Mouse (Mus musculus) hindbrain, embryonic 16.5 days (tissue): ENCODE data around the gene Pyy. TPM values are rescaled to one million over a fixed set of nuclear protein-coding genes. Genes with fewer than 3 reads are reported as not detected.

ENCODE experiments used
- ATAC-seq: fragments of 200-750 bp; cut with Nextera tagmentation; 2 replicates; pipeline ENCODE4 v1.8.0; 2017; ENCODE audit warnings: moderate TSS enrichment, moderate library complexity
- H3K27ac ChIP-seq: fragments of 300-500 bp; sonication (generic); 2 replicates; pipeline ENCODE4 v1.5.1; 2014; ENCODE audit warnings: low read depth, mild to moderate bottlenecking, control low read depth, low read length, moderate library complexity
- H3K27me3 ChIP-seq: fragments of 300-500 bp; sonication (generic); replicated peaks from 2 replicates; pipeline ENCODE4 v1.6.1; 2014; ENCODE audit warnings: low read length; ENCODE audit not compliant: control insufficient read depth, insufficient read depth
- H3K36me3 ChIP-seq: fragments of 300-500 bp; sonication (generic); 2 replicates; pipeline ENCODE4 v1.6.1; 2014; ENCODE audit warnings: mild to moderate bottlenecking, low read length, moderate library complexity, mixed read lengths; ENCODE audit not compliant: control insufficient read depth, insufficient read depth
- H3K4me1 ChIP-seq: fragments of 300-500 bp; sonication (generic); 2 replicates; pipeline ENCODE4 v1.6.1; 2014; ENCODE audit warnings: low read depth, low read length; ENCODE audit not compliant: control insufficient read depth, insufficient read depth
- H3K4me2 ChIP-seq: fragments of 300-500 bp; sonication (generic); 2 replicates; pipeline ENCODE4 v1.6.1; 2014; ENCODE audit warnings: mild to moderate bottlenecking, low read length, control low read depth, moderate library complexity
- H3K4me3 ChIP-seq: fragments of 300-500 bp; sonication (generic); 2 replicates; pipeline ENCODE4 v1.5.1; 2014; ENCODE audit warnings: mild to moderate bottlenecking, low read length, control low read depth, moderate library complexity
- H3K9ac ChIP-seq: fragments of 300-500 bp; sonication (generic); 2 replicates; pipeline ENCODE4 v1.6.1; 2014; ENCODE audit warnings: low read depth, mild to moderate bottlenecking, control low read depth, low read length, moderate library complexity
- H3K9me3 ChIP-seq: fragments of 300-500 bp; sonication (generic); 2 replicates; pipeline ENCODE4 v1.6.1; 2014; ENCODE audit warnings: mild to moderate bottlenecking, low read length, moderate library complexity; ENCODE audit not compliant: control insufficient read depth
- WGBS: fragments of 180-500 bp; shearing (Covaris S2); extraction: QIAGEN DNeasy Blood & Tissue Kit; methylation state at CpG from one replicate; pipeline ENCODE4 v1.1.7; 2014; 5-methylcytosine and 5-hydroxymethylcytosine counted together
- polyA plus RNA-seq: library from polyadenylated mRNA; unstranded; fragments of >200 nt; fragmentation: Nextera tagmentation; extraction: Ambion mirVana; gene quantifications from 2 replicates; pipeline ENCODE4 v1.2.1, GENCODE M21; 2015

Gene Pyy
- polyA plus RNA-seq, 1 experiment from 2014 or later = 3.4 TPM

DNA sequence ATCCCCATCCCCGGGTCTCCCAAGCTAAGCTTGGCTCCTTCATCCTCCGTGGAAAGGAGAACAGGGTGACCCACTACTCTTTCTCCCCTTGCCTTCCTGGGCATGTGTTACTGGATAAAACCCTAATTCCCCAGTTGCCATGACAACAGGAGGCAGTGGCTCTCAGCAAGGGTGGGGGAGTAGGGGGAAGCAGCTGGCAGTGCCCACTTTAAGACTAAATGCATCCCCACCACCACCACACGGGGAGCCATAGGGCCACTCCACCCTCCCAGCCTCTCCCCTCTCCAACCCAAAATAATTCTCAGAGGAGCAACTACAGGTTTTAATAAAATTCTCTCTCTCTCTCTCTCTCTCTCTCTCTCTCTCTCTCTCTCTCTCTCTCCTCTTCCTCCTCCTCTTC, 21.3 kb downstream of the Pyy start:
- Histone ChIP-seq H3K4me3 (peak overlapping the region; percentile 80), H3K27ac (peak overlapping the region; percentile 97), H3K36me3 (peaks cover 4% of the 10 kb centered on the region; the same call in 1 of the 2 replicates), H3K9me3 (no peaks in the 10 kb centered on the region), H3K4me1 (peaks cover 33% of the 10 kb centered on the region), H3K9ac (peak overlapping the region; percentile 87), H3K27me3 (no peaks in the 10 kb centered on the region), H3K4me2 (peak overlapping the region; percentile 72)
- 9% methylated on average over 3 of the region's 3 CpGs for WGBS
- no peak for ATAC-seq

GRCm38 (mm10) chr11:102084159-102084558, 23.5 kb downstream of the Pyy start:
- no peak for ATAC-seq
- H3K9me3 ChIP-seq = no peaks in the 10 kb centered on the region
- no peaks in the 10 kb centered on the region for H3K27me3 ChIP-seq
- peaks cover 29% of the 10 kb centered on the region for H3K4me1 ChIP-seq
- H3K9ac ChIP-seq = no peak overlapping the region
- peaks cover 4% of the 10 kb centered on the region; the same call in 1 of the 2 replicates for H3K36me3 ChIP-seq
- H3K4me2 ChIP-seq = no peak overlapping the region
- no peak overlapping the region for H3K27ac ChIP-seq
- H3K4me3 ChIP-seq = no peak overlapping the region
- 33% methylated on average over 6 of the region's 7 CpGs for WGBS

DNA sequence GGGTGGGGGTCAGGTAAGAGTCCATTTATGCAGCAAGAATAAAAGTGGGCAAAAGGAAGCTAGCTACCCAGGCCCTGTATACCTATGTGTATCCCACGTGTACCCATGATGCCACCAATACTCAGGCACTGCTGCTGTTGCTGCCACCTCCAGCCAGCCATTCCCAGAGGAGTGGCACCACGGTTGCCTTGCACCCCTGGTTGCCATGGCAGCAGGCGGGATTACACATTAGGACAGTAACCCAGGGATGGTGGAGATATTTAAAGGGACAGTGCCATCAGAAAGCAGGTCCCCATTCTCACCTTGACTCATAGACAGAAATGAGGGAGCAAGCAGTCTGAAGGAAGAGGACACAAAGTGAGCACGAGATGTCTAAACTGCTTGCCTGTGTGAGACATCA, 24.4 kb downstream of the Pyy start:
- Histone ChIP-seq H3K9ac (no peak overlapping the region), H3K4me1 (peaks cover 29% of the 10 kb centered on the region), H3K36me3 (peaks cover 9% of the 10 kb centered on the region), H3K27me3 (no peaks in the 10 kb centered on the region), H3K9me3 (no peaks in the 10 kb centered on the region), H3K4me2 (peak overlapping the region; percentile 93), H3K4me3 (no peak overlapping the region), H3K27ac (no peak overlapping the region)
- 42% methylated on average over 4 of the region's 4 CpGs for whole genome bisulfite sequencing
- no peak for ATAC-seq

DNA sequence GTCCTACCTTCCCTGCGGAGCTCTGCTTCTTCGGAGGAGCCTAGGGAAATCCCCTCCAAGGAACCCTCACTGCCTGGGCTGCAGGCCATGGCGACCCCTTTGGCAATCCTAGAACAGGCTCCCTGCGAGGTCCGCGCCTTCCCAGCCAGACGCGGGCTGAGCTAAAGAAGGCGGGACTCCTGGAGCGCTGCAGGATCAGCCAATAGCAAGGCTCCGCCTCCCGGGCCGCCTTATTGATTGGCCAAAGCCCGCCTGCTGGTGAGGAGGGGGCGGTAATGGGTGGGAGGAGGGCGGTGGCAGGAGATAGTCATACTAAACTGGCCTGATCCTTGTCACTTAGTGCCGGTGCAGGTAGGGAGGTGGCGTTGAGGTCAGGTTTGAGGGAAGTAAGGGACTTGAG, 25.3 kb downstream of the Pyy start:
- Histone ChIP-seq H3K4me1 (peaks cover 29% of the 10 kb centered on the region), H3K27me3 (no peaks in the 10 kb centered on the region), H3K9me3 (no peaks in the 10 kb centered on the region), H3K36me3 (peaks cover 13% of the 10 kb centered on the region), H3K4me2 (peak overlapping the region; percentile 93), H3K4me3 (peak overlapping the region; percentile 50), H3K27ac (peak overlapping the region; percentile 23; the same call in 1 of the 2 replicates), H3K9ac (peak overlapping the region; percentile 73)
- 0% methylated on average over 18 of the region's 18 CpGs for WGBS
- ATAC-seq = peak; percentile 86

GRCm38 (mm10) chr11:102073722-102074121, 33.9 kb downstream of the Pyy start:
- Histone ChIP-seq H3K9me3 (no peaks in the 10 kb centered on the region), H3K9ac (no peak overlapping the region), H3K36me3 (peaks cover 12% of the 10 kb centered on the region), H3K4me2 (no peak overlapping the region), H3K4me3 (no peak overlapping the region), H3K4me1 (peaks cover 9% of the 10 kb centered on the region), H3K27ac (no peak overlapping the region), H3K27me3 (no peaks in the 10 kb centered on the region)
- 63% methylated on average over 14 of the region's 14 CpGs for WGBS
- ATAC-seq = no peak

DNA sequence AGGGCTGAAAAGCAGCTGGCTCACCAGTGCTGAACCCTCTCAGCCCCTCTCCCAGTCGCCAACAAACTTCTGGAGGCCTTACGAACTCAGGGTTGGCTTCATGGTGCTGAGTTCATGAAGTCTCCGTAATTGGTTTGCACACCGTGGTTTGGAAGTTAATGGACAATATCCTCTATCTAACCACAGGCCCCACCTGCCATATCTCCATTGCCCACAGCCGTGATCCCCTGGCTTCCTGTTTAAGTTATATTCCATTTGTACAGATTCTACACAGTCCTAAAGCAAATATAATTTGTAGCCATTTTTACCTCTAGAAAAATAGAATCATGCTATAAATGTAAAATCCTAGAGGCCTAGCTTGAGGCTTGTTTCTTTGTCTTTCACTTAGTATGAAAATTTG, 34.9 kb downstream of the Pyy start:
- no peak overlapping the region for H3K4me3 ChIP-seq
- H3K4me1 ChIP-seq = peaks cover 9% of the 10 kb centered on the region
- H3K9ac ChIP-seq = no peak overlapping the region
- H3K27me3 ChIP-seq = no peaks in the 10 kb centered on the region
- H3K36me3 ChIP-seq = peaks cover 3% of the 10 kb centered on the region
- H3K4me2 ChIP-seq = no peak overlapping the region
- WGBS = 80% methylated on average over 5 of the region's 5 CpGs
- H3K27ac ChIP-seq = no peak overlapping the region
- no peaks in the 10 kb centered on the region for H3K9me3 ChIP-seq
- no peak for ATAC-seq

GRCm38 (mm10) chr11:102070426-102070825, 37.2 kb downstream of the Pyy start:
- H3K4me2 ChIP-seq = peak overlapping the region; percentile 22; the same call in 1 of the 2 replicates
- H3K27ac ChIP-seq = no peak overlapping the region
- H3K9ac ChIP-seq = no peak overlapping the region
- H3K9me3 ChIP-seq = no peaks in the 10 kb centered on the region
- peaks cover 2% of the 10 kb centered on the region; the same call in 1 of the 2 replicates for H3K36me3 ChIP-seq
- 3% methylated on average over 13 of the region's 13 CpGs for WGBS
- H3K4me1 ChIP-seq = peaks cover 9% of the 10 kb centered on the region
- ATAC-seq = peak; percentile 34; the same call in 1 of the 2 replicates
- no peaks in the 10 kb centered on the region for H3K27me3 ChIP-seq
- H3K4me3 ChIP-seq = no peak overlapping the region

GRCm38 (mm10) chr11:102069633-102070032, 38.0 kb downstream of the Pyy start:
- H3K27me3 ChIP-seq = no peaks in the 10 kb centered on the region
- no peak overlapping the region for H3K27ac ChIP-seq
- no peak overlapping the region for H3K9ac ChIP-seq
- H3K9me3 ChIP-seq = no peaks in the 10 kb centered on the region
- H3K4me1 ChIP-seq = peaks cover 9% of the 10 kb centered on the region
- no peak; the same call in 1 of the 2 replicates for ATAC-seq
- no peak overlapping the region for H3K4me2 ChIP-seq
- WGBS = 43% methylated on average over 11 of the region's 11 CpGs
- H3K36me3 ChIP-seq = no peaks in the 10 kb centered on the region
- H3K4me3 ChIP-seq = no peak overlapping the region

DNA sequence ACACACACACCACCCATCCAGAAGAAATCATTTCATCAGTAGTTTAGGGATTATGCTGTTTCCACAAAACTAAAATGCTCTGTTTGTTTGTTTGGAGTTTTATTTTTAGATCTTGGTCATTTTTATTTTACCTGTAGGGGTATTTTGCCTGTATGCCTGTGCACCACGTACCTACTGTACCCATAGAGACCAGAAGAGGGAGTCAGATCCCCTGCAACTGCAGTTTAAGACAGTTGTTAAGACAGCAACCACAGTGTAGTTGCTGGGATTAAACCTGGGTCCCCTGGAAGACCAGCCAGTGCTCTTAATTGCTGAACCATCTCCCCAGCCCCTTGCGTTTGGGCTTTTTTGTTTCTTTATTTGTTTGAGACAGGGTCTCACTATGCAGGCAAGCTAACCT, 38.7 kb downstream of the Pyy start:
- no peak overlapping the region for H3K9ac ChIP-seq
- H3K36me3 ChIP-seq = no peaks in the 10 kb centered on the region
- no peaks in the 10 kb centered on the region for H3K9me3 ChIP-seq
- 40% methylated on average over 2 of the region's 2 CpGs for WGBS
- no peak overlapping the region for H3K4me2 ChIP-seq
- H3K4me1 ChIP-seq = peaks cover 9% of the 10 kb centered on the region
- no peak for ATAC-seq
- no peaks in the 10 kb centered on the region for H3K27me3 ChIP-seq
- no peak overlapping the region for H3K27ac ChIP-seq
- H3K4me3 ChIP-seq = no peak overlapping the region

DNA sequence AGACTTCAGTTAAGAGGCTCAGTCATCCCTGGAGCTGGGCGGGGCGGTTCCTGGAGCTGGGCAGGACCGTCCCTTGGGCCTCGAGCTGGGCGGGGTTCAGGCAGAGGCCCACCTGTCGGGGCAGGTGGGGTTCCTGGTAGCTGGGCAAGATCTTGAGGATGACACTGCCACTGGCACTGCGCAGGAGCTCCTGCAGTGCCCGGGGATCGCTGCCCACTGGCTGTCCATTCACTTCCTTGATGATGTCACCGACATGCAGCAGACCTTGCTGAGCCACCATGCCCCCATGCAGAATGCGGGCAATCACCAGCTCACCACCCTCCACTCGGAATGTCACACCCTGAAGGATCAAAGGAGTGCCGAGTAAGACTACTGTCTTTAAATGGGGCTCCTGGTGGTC, 44.6 kb downstream of the Pyy start:
- H3K4me1 ChIP-seq = peaks cover 3% of the 10 kb centered on the region
- no peak overlapping the region for H3K9ac ChIP-seq
- H3K36me3 ChIP-seq = peaks cover 12% of the 10 kb centered on the region
- H3K9me3 ChIP-seq = no peaks in the 10 kb centered on the region
- no peak for ATAC-seq
- no peak overlapping the region for H3K4me3 ChIP-seq
- H3K4me2 ChIP-seq = no peak overlapping the region
- WGBS = 87% methylated on average over 13 of the region's 13 CpGs
- H3K27me3 ChIP-seq = peaks cover 2% of the 10 kb centered on the region; the same call in 1 of the 2 replicates
- H3K27ac ChIP-seq = no peak overlapping the region
